Mouse (Mus musculus): ENCODE results near the gene Mmp14. TPM values are rescaled to one million over a fixed set of nuclear protein-coding genes. Genes with fewer than 3 reads are reported as not detected.

Mmp14 gene
- polyA plus RNA-seq, 1 experiment: not detected

DNA sequence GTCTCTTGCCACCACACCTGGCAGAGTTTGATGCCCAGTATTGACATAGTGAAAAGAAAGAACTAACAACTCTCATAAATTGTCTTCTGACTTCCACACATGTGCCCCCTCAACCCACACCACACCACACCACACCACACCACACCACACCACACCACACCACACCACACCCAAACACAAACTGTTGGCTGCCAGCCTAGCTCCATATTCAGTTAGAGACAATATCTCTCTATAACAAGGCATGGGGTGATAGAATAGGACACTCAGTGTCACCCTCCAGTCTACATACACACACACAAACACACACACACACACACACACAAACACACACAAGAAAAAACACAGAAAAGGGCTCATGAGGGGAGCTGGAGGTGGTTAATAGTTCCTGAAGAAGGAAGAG, 56.9 kb downstream of the Mmp14 start:
- no peak overlapping the region for H3K27ac ChIP-seq (ENCODE audit: insufficient read depth, low read depth, low read length)
- H3K4me3 ChIP-seq (ENCODE audit: insufficient read depth, low read depth, low read length): no peak overlapping the region
- TF ChIP-seq CTCF (IDR thresholded peaks at IDR 0.05; ENCODE audit: insufficient read depth, low read depth, low read length) (no peak), POLR2A (IDR thresholded peaks at IDR 0.05; ENCODE audit: insufficient read depth, low read depth, low read length) (no peak)
- no peaks in the 10 kb centered on the region; the same call in 1 of the 2 replicates for H3K4me1 ChIP-seq (ENCODE audit: control insufficient read depth, insufficient read depth, low read length)

DNA sequence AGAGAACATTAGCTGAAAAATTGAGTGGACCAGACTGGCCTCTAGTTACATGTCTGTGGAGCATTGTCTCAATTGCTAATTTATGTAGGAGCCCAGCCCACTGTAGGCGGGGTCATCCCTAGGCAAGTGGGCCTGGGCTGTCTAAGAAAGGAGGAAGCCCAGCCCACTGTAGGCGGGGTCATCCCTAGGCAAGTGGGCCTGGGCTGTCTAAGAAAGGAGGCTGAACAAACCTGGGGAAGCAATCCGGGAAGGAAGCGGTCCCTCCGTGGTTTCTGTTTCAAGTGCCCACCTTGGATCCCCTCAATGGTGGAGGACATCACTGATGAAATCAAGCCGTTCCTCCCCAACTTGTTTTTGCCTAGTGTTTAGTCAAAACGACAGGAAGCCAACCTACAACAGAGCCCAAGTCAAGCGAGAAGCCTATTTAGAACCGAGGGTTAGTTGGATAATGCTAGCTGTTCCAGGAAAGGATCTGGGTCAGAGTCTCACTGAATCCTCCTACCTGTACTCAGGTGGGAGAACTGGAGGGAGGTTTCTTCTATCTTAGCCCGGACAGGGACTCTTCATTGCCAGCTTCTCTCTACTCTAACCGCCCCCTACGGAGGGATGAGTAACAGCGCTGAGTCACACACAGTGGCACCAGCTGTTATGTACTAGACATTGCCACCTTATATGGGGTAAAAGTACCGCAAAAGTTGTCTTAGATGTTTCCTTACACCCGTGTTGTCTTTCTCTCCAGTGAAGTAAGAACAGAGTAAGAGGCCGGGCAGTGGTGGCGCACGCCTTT, 61.1 kb downstream of the Mmp14 start:
- Histone ChIP-seq H3K27ac (ENCODE audit: insufficient read depth, low read depth, low read length) (no peak overlapping the region), H3K4me1 (ENCODE audit: control insufficient read depth, insufficient read depth, low read length) (peaks cover 2% of the 10 kb centered on the region; the same call in 1 of the 2 replicates), H3K4me3 (ENCODE audit: insufficient read depth, low read depth, low read length) (no peak overlapping the region)
- TF ChIP-seq POLR2A (IDR thresholded peaks at IDR 0.05; ENCODE audit: insufficient read depth, low read depth, low read length) (no peak), CTCF (IDR thresholded peaks at IDR 0.05; ENCODE audit: insufficient read depth, low read depth, low read length) (no peak)
- WGBS: 47% methylated on average over 18 of the region's 18 CpGs

DNA sequence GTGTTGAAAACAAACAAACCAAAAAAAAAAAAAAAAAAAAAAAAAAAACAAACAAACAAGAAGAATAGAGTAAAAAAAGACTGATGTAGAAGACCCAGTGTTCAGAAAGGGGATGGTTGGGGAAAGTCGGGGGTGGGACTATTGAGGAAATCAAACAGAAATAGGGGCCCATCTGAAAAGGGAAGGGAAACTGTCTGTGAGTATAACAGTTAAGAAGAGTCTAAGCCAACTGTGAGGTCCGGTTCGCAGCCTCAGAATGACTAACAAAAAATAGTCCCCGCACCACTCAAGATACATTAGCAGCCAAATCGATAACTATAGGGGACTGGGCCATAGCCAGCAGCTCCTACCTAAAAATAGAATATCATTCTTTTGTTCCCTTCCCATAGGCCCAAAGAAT, 61.8 kb downstream of the Mmp14 start:
- TF ChIP-seq CTCF (IDR thresholded peaks at IDR 0.05; ENCODE audit: insufficient read depth, low read depth, low read length) (no peak), POLR2A (IDR thresholded peaks at IDR 0.05; ENCODE audit: insufficient read depth, low read depth, low read length) (no peak)
- peaks cover 2% of the 10 kb centered on the region; the same call in 1 of the 2 replicates for H3K4me1 ChIP-seq (ENCODE audit: control insufficient read depth, insufficient read depth, low read length)
- H3K27ac ChIP-seq (ENCODE audit: insufficient read depth, low read depth, low read length): no peak overlapping the region
- WGBS: 86% methylated on average over 5 of the region's 5 CpGs
- no peak overlapping the region for H3K4me3 ChIP-seq (ENCODE audit: insufficient read depth, low read depth, low read length)

DNA sequence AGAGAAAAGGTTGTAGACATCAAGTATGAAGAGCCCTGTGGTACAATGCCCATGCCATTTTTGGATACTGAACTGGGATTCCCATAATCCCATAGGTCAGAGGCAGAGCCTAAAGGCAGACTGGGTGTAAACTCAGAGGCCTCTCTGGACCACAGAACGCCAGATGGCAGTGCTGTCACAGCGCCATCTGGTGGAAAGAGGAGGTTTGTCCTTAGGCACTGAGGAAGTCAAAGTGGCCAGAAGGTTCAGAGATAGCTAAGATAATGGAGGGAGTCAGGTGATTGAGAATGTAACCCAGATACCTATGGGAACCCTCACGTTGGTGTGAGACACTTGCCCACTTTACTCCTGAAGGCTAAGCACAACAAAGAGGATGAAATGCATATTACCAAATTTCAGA, 62.8 kb downstream of the Mmp14 start:
- H3K27ac ChIP-seq (ENCODE audit: insufficient read depth, low read depth, low read length): no peak overlapping the region
- H3K4me1 ChIP-seq (ENCODE audit: control insufficient read depth, insufficient read depth, low read length): peaks cover 2% of the 10 kb centered on the region; the same call in 1 of the 2 replicates
- TF ChIP-seq POLR2A (IDR thresholded peaks at IDR 0.05; ENCODE audit: insufficient read depth, low read depth, low read length) (no peak), CTCF (IDR thresholded peaks at IDR 0.05; ENCODE audit: insufficient read depth, low read depth, low read length) (peak; percentile 54; the same call in 1 of the 2 replicates)
- WGBS: 8% methylated on average over 3 of the region's 3 CpGs
- no peak overlapping the region for H3K4me3 ChIP-seq (ENCODE audit: insufficient read depth, low read depth, low read length)

Other genes with a start within 250 kb of the Mmp14 start
- not detected in 2 replicates for gene Dad1, start 177.5 kb upstream of the Mmp14 start, polyA plus RNA-seq (2012; ENCODE audit: insufficient read depth, insufficient read length, low replicate concordance, missing spikeins)
- not detected in 2 replicates for gene Abhd4, start 177.4 kb upstream of the Mmp14 start, polyA plus RNA-seq (2012; ENCODE audit: insufficient read depth, insufficient read length, low replicate concordance, missing spikeins)
- gene Olfr49, start 146.7 kb upstream of the Mmp14 start, polyA plus RNA-seq (2012; ENCODE audit: insufficient read depth, insufficient read length, low replicate concordance, missing spikeins): not detected in 2 replicates
- gene Oxa1l, start 70.8 kb upstream of the Mmp14 start, polyA plus RNA-seq (2012; ENCODE audit: insufficient read depth, insufficient read length, low replicate concordance, missing spikeins): not detected in 2 replicates
- gene Slc7a7, start 13.8 kb upstream of the Mmp14 start, polyA plus RNA-seq (2012; ENCODE audit: insufficient read depth, insufficient read length, low replicate concordance, missing spikeins): not detected in 2 replicates
- gene Mrpl52, start 4.7 kb upstream of the Mmp14 start, polyA plus RNA-seq (2012; ENCODE audit: insufficient read depth, insufficient read length, low replicate concordance, missing spikeins): not detected in 2 replicates
- gene Lrp10, start 32.5 kb downstream of the Mmp14 start, polyA plus RNA-seq (2012; ENCODE audit: insufficient read depth, insufficient read length, low replicate concordance, missing spikeins): not detected in 2 replicates
- not detected in 2 replicates for gene Rem2, start 44.5 kb downstream of the Mmp14 start, polyA plus RNA-seq (2012; ENCODE audit: insufficient read depth, insufficient read length, low replicate concordance, missing spikeins)
- gene Prmt5, start 85.9 kb downstream of the Mmp14 start, polyA plus RNA-seq (2012; ENCODE audit: insufficient read depth, insufficient read length, low replicate concordance, missing spikeins): not detected in 2 replicates
- gene Haus4, start 123.0 kb downstream of the Mmp14 start, polyA plus RNA-seq (2012; ENCODE audit: insufficient read depth, insufficient read length, low replicate concordance, missing spikeins): not detected in 2 replicates
- gene Ajuba, start 145.9 kb downstream of the Mmp14 start, polyA plus RNA-seq (2012; ENCODE audit: insufficient read depth, insufficient read length, low replicate concordance, missing spikeins): not detected in 2 replicates
- not detected in 2 replicates for gene 4931414P19Rik, start 174.4 kb downstream of the Mmp14 start, polyA plus RNA-seq (2012; ENCODE audit: insufficient read depth, insufficient read length, low replicate concordance, missing spikeins)
- not detected in 2 replicates for gene Psmb5, start 186.4 kb downstream of the Mmp14 start, polyA plus RNA-seq (2012; ENCODE audit: insufficient read depth, insufficient read length, low replicate concordance, missing spikeins)
- not detected in 2 replicates for gene Psmb11, start 189.8 kb downstream of the Mmp14 start, polyA plus RNA-seq (2012; ENCODE audit: insufficient read depth, insufficient read length, low replicate concordance, missing spikeins)
- gene Gm17606, start 209.3 kb downstream of the Mmp14 start, polyA plus RNA-seq (2012; ENCODE audit: insufficient read depth, insufficient read length, low replicate concordance, missing spikeins): not detected in 2 replicates
- gene Cdh24, start 209.8 kb downstream of the Mmp14 start, polyA plus RNA-seq (2012; ENCODE audit: insufficient read depth, insufficient read length, low replicate concordance, missing spikeins): not detected in 2 replicates